Mouse (Mus musculus) layer of hippocampus, adult 18-20 months (tissue): ENCODE results near the gene Gm9774. TPM values are rescaled to one million over a fixed set of nuclear protein-coding genes. Genes with fewer than 3 reads are reported as not detected.

Source experiments
- DNase-seq, 2 experiments: peaks; one replicate each; pipeline ENCODE4 v3.0.0; 2022; ENCODE audit warnings: low spot score in 2 of 2
- long read RNA-seq: library from polyadenylated mRNA; stranded (forward); transcript quantifications from one replicate; pipeline ENCODE4 v2.0.0, GENCODE M21; 2021
- total RNA-seq, 2 experiments: library from RNA; stranded (reverse); gene quantifications; 2 replicates each; pipeline ENCODE4 v1.2.3; 2021

Gm9774 gene
- 1 to 10 TPM in 1 of 2 experiments, under 1 TPM in 1; 0.89 to 3.5 TPM for total RNA-seq
- long read RNA-seq, partial matches to known transcripts: 0 of 1 reads
- long read RNA-seq, other reads (novel, unspliced or antisense): 0 of 1 reads

DNA sequence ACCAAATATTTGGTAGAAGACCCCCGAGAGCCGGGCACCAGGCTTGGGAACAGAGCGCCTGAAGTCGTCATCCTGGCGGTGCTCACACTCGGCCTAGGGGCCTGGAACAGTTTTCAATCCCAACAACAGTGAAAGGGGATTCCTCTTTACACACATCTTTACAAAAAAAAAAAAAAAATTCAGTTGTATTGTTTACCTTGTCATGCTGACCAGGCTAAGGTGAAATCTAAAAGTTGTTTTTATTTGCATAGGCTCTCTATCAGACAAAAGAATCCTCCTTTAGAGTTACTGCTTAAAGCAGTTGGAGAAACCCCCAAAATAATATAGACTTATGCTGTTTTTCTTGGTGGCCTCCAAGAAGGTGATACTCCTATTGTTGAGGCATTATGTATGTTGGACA lies at the start of gene Gm9774:
Gm9774 (minus strand) TSS at position 101 of the 400 bp plus-strand sequence.
- no peak for DNase-seq

DNA sequence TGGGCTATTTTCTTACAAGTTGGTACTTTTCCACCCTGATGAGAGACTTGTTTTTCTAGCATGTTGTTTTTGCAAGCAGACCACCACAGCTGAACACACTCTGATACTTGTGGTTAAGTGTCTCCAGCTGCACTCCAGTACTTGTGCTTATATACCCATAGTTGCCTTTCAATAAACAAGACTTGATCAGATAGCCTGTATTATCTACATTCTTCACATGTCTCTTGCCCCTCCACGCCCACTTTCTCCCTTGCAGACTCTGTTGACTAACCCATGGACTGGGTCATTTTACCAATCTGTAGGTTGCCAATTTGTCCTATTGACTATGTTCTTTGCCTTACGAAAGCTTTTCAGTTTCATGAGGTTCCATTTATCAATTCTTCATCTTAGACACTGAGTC lies 40.9 kb upstream of the Gm9774 start:
- no peak for DNase-seq

- DNase-seq: no peak
Measured at GRCm38 (mm10) chr3:92467424-92467823, 38.2 kb upstream of the Gm9774 start.

DNA sequence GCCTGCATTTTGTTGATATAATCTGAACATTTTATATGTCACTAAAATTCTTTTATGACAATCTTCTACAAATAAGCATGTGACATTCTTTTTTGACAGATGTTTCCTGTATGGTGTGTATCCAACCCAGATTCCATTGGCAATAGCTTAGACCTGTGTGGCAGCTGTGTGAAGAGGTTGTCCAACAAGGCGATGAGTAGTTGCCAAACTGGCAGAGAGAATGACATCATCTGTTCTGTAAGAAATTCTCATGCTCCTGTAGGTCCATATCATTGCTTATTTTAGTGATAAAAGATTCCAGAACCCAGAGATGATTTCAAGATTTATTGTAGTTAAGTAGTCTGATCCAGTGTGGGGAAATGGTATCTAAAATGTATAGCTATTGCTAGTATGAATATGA lies 37.4 kb upstream of the Gm9774 start:
- DNase-seq: no peak

DNA sequence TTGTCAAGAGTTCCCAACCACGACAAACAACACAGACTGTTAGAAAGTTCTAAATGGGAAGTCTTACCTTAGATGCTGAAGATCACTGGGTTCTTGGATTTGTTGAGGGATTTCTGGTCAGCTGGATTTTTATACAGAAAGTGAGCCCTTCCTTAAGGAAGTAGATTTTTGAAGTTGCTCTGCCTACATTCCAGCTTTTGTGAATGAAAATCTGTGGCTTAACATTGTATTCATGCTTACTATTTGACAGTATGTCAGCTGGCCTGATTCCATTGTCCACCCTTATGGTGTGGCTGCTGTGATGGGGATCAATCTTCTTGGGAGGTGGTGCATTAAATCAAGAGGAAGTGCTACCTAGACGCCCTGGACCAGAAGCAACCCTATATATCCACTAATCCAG lies 29.4 kb upstream of the Gm9774 start, which contains the start of gene Sprr3:
Sprr3 (minus strand) TSS at position 101 of the 400 bp plus-strand sequence.
- DNase-seq: no peak

DNA sequence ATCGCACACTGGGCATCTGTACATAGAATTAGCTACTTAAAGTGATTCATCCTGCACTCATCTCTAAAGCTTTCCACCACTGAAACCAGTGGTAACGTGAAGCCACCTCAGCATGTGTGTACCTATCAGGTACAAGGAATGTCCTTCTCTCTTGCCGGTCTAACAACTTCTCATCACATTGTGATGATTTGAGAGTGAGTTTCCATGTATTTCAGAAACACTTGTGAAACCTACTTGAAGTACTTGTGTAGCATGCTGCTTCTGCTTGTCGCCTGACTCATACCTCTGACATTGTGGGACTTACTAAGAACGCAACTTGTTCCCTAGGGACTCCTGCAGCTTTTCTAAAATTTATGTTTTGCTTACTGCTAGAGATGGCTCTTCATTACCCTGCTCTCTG lies 25.9 kb upstream of the Gm9774 start:
- no peak for DNase-seq

- no peak for DNase-seq
Measured at GRCm38 (mm10) chr3:92440177-92440576, 11.0 kb upstream of the Gm9774 start.

- no peak for DNase-seq
Measured at GRCm38 (mm10) chr3:92438689-92439088, 9.5 kb upstream of the Gm9774 start, which contains the start of gene Sprr1b. TSS of gene Sprr1b (minus strand) at chr3:92438789.

GRCm38 (mm10) chr3:92432282-92432681 lies 3.1 kb upstream of the Gm9774 start, which contains the start of gene Sprr2k:
TSS of gene Sprr2k (plus strand) at chr3:92432582.
- DNase-seq: no peak

DNA sequence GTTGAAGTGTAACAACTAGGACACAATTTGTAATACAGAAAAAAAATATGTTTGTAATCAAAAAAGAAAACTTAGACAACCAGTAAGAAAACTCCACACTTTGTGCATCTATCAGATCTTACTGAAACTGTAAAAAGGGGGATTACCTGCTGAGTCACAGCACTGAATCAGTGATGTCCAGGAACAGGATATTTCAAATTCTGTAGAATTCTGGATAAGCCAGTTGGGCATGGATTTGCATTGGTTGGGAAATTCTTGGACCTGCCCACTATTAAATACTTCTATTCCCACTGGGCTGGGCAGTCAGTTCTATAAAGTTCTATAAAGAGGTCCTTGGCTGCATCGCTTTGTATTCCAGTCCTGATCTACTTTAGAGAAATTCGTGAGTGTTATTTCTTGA lies 11.4 kb downstream of the Gm9774 start, which contains the start of gene Sprr2j-ps:
Sprr2j-ps (plus strand) TSS at position 301 of the 400 bp plus-strand sequence.
- DNase-seq: no peak

- no peak for DNase-seq
Measured at GRCm38 (mm10) chr3:92407691-92408090, 21.5 kb downstream of the Gm9774 start, which contains the start of gene Sprr2i. TSS of gene Sprr2i (plus strand) at chr3:92407991.

- DNase-seq: peak in 1 of 2 experiments; percentile 6
Measured at GRCm38 (mm10) chr3:92394301-92394700, 34.9 kb downstream of the Gm9774 start.

DNA sequence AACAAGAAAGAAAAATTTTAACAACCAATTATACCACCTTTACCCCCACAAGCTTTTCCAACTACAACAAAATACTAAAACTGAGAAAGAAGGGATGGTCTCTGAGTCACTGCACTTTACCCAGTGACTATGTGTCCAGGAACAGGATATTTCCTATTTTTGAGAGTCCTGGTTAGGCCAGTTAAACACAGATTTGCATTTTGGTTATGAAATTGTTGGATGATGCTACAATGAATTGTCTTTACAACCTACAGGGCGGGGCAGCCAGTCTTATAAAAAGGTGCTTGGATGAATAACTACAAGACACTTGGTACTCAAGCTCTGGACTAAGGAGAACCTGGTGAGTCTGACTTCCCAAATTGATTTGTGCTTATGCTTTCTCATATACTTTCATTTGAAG lies 43.8 kb downstream of the Gm9774 start, which contains the start of gene Sprr2h:
Sprr2h (plus strand) TSS at position 301 of the 400 bp plus-strand sequence.
- no peak for DNase-seq

Other genes with a start within 250 kb of the Gm9774 start
- gene Sprr2a1, start 213.6 kb downstream of the Gm9774 start, total RNA-seq: not detected
- not detected for gene Sprr2a2, start 213.5 kb downstream of the Gm9774 start, total RNA-seq
- gene Sprr2a3, start 144.0 kb downstream of the Gm9774 start, total RNA-seq: not detected
- gene Sprr2b, start 112.8 kb downstream of the Gm9774 start, total RNA-seq: not detected
- gene Sprr2d, start 90.3 kb downstream of the Gm9774 start, total RNA-seq: not detected
- gene Sprr2e, start 77.3 kb downstream of the Gm9774 start, total RNA-seq: not detected
- not detected for gene Sprr2f, start 64.2 kb downstream of the Gm9774 start, total RNA-seq
- not detected for gene Sprr2h, start 43.7 kb downstream of the Gm9774 start, total RNA-seq
- not detected for gene Sprr2i, start 21.4 kb downstream of the Gm9774 start, total RNA-seq
- gene Sprr2j-ps, start 11.3 kb downstream of the Gm9774 start, total RNA-seq: not detected
- not detected for gene Sprr2k, start 3.2 kb upstream of the Gm9774 start, total RNA-seq
- gene Sprr1b, start 9.4 kb upstream of the Gm9774 start, total RNA-seq: not detected
- not detected for gene Sprr3, start 29.3 kb upstream of the Gm9774 start, total RNA-seq
- gene Sprr1a, start 56.5 kb upstream of the Gm9774 start, total RNA-seq: not detected
- not detected for gene Sprr4, start 71.1 kb upstream of the Gm9774 start, total RNA-seq
- not detected for gene 2310046K23Rik, start 105.1 kb upstream of the Gm9774 start, total RNA-seq
- not detected for gene Ivl, start 144.3 kb upstream of the Gm9774 start, total RNA-seq
- gene Smcp, start 159.6 kb upstream of the Gm9774 start, total RNA-seq: not detected
- not detected for gene 2210017I01Rik, start 178.1 kb upstream of the Gm9774 start, total RNA-seq
- not detected for gene Lce6a, start 192.2 kb upstream of the Gm9774 start, total RNA-seq
- not detected for gene Lce1a1, start 218.9 kb upstream of the Gm9774 start, total RNA-seq
- gene Lce1b, start 227.5 kb upstream of the Gm9774 start, total RNA-seq: not detected
- gene Lce1a2, start 240.9 kb upstream of the Gm9774 start, total RNA-seq: not detected
- not detected for gene Lce1c, start 249.8 kb upstream of the Gm9774 start, total RNA-seq